Mouse (Mus musculus) thymus, adult 2 months (tissue): ENCODE data around the gene Parp16.

Experiments
- CTCF ChIP-seq: fragments of 200-500 bp; IDR thresholded peaks from 2 replicates; pipeline ENCODE4 v1.5.1; 2012; ENCODE audit warnings: mild to moderate bottlenecking, control low read depth, low read length, moderate library complexity, borderline replicate concordance; ENCODE audit not compliant: control insufficient read depth, poor library complexity, insufficient read depth; ENCODE audit errors: extremely low read depth
- POLR2A ChIP-seq: fragments of 200-500 bp; IDR thresholded peaks from 2 replicates; pipeline ENCODE4 v1.6.1; 2012; ENCODE audit warnings: mild to moderate bottlenecking, low read length, control low read depth, moderate library complexity; ENCODE audit not compliant: control insufficient read depth, poor library complexity, insufficient read depth; ENCODE audit errors: extremely low read depth

DNA sequence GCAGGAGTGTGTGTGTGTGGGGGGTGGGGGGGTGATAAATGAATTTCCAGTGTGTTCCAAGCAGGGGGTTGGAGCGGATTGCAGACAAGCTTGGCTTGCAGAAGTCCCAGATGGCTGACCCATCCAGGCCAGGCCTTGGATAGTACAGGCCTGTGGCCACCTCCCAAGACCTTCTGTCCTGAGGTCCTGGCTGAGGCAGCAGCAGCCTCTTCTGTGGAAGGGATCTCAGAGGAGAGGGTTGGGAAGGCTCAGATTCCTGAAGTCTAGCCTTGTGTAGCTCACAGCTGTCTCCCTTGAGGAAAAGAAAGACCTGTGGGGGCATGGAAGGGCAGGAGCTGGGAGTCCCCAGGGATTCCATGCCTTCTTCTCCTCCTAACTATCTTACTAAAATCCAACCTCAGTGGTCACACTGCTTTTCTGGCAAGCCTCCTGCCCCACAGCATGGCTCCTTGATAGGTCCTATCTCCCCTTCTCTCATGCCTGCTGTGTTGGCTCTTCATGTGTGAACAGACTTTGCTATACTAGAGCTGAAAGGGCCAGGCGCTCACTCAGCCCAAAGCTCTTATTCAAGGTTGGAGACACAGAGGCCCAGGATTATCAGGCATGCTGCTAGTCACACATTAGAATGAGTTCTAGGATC lies 66.6 kb downstream of the Parp16 start:
- TF ChIP-seq CTCF (no peak), POLR2A (no peak)
